ENCODE assay signal across 9 mouse cellular contexts in genomic region chr2:167060360-167060759, GRCm38 (mm10). TPM values are rescaled to one million over a fixed set of nuclear protein-coding genes. Genes with fewer than 3 reads are reported as not detected.
A peak's percentile ranks its signal among the peaks of the same experiment; 100 is the strongest.
DNase-seq lines count a peak whose midpoint lies in the region; ATAC-seq lines count a peak whose summit lies in the region.
"Had no signal": no experiment of that assay in that cellular context is flagged by ENCODE, and none has a peak within 500 bp of the region (broad histone marks: within the 10 kb centered on the region; RNA-seq: fewer than 3 reads in every experiment).

No protein-coding gene starts in this region.

- 0 out of 2 replicates have a peak overlapping the region, but pooled peaks have one; percentile 7 for H3K4me2 ChIP-seq in forebrain, embryonic 15.5 days (replicated peaks)

- H3K27ac ChIP-seq in forebrain, embryonic 15.5 days (replicated peaks), result no peak overlapping the region

- DNase-seq in kidney, adult 11 months, result peak; percentile 43
- no peak for DNase-seq in kidney, adult 8-10 months
- DNase-seq in adipocyte (ENCODE audit: low spot score), result peak; percentile 78
- DNase-seq in urinary bladder, postnatal 25 days (ENCODE audit: low spot score), result no peak
- DNase-seq in left cerebral cortex, postnatal 25 days (ENCODE audit: low spot score in 2 of 2), result no peak
- DNase-seq: adrenal gland, postnatal 14 days had no signal

- H3K4me3 ChIP-seq in forebrain, embryonic 15.5 days, result no peak overlapping the region

- no peaks in the 10 kb centered on the region for H3K27me3 ChIP-seq in forebrain, embryonic 15.5 days

- ATAC-seq in forebrain, embryonic 15.5 days (replicated peaks), result no peak
- peak; percentile 22; the same call in 1 of the 2 replicates for ATAC-seq in megakaryocyte, adult 5-6 weeks (ENCODE audit: poor library complexity, severe bottlenecking)
- ATAC-seq in cerebellum, adult (ENCODE audit: insufficient number of reproducible peaks, low FRiP score, low TSS enrichment), result no peak

- H3K9ac ChIP-seq in forebrain, embryonic 15.5 days (replicated peaks), result peak overlapping the region; percentile 26; the same call in 1 of the 2 replicates

- peaks cover 40% of the 10 kb centered on the region for H3K36me3 ChIP-seq in forebrain, embryonic 15.5 days

- WGBS in forebrain, embryonic 15.5 days, result 62% methylated on average over 3 of the region's 3 CpGs

- intact Hi-C loops in left cerebral cortex, postnatal 25 days (cut with DNase I), result loop anchor here (5.0 kb wide), 1 partner anchor 362 kb away; the partner anchor contains the start of gene Slc9a8

- H3K4me1 ChIP-seq in forebrain, embryonic 15.5 days, result peaks cover 26% of the 10 kb centered on the region

- no peaks in the 10 kb centered on the region for H3K9me3 ChIP-seq in forebrain, embryonic 15.5 days

RNA-seq across cellular contexts. Expression of gene Znfx1, which starts 2.5 kb away (rescaled TPM):
- polyA plus RNA-seq in forebrain, embryonic 15.5 days (2015; fragmentation: Nextera tagmentation; extraction: Ambion mirVana), result 7.2 and 7.3 TPM in 2 replicates
- total RNA-seq in megakaryocyte, adult 5-6 weeks (2015), result 28.2 and 29.2 TPM in 2 replicates
- total RNA-seq in megakaryocyte, adult 5-6 weeks (2017), result 58.4 and 78.1 TPM in 2 replicates
- 10 to 100 TPM; 63.5 to 70.3 TPM for total RNA-seq in left cerebral cortex, postnatal 25 days (2021)

RNA-seq across cellular contexts. Expression of gene Ddx27, which starts 45.4 kb away (rescaled TPM):
- polyA plus RNA-seq in forebrain, embryonic 15.5 days (2015; fragmentation: Nextera tagmentation; extraction: Ambion mirVana), result 41.3 and 42.8 TPM in 2 replicates
- total RNA-seq in megakaryocyte, adult 5-6 weeks (2015), result 14.5 and 15.3 TPM in 2 replicates
- total RNA-seq in megakaryocyte, adult 5-6 weeks (2017), result 48.1 and 50.4 TPM in 2 replicates
- 10 to 100 TPM; 27.7 to 28.6 TPM for total RNA-seq in left cerebral cortex, postnatal 25 days (2021)

Comparison
In these comparisons a context has a peak if more than half of its experiments do, and no peak if none do; other contexts are left out.
1. DNase-seq: peak in kidney, adult 11 months (single experiment) and adipocyte (single experiment); none in kidney, adult 8-10 months (0 of 2), urinary bladder, postnatal 25 days (single experiment) and left cerebral cortex, postnatal 25 days (0 of 2).